Mouse (Mus musculus) heart, embryonic 14.5 days (tissue): ENCODE results near the gene Gtpbp10. TPM values are rescaled to one million over a fixed set of nuclear protein-coding genes. Genes with fewer than 3 reads are reported as not detected.

Source experiments
- ATAC-seq: fragments of 200-750 bp; cut with Nextera tagmentation; 2 replicates; pipeline ENCODE4 v1.8.0; 2017; ENCODE audit warnings: low read depth, moderate TSS enrichment; ENCODE audit not compliant: insufficient number of reproducible peaks, insufficient read depth, low FRiP score
- H3K27ac ChIP-seq, 2 experiments: fragments of 200-500 bp in 1 of 2; fragments of 300-500 bp in 1 of 2; sonication (generic) in 1 of 2; replicated peaks in 1 of 2; 2 replicates each; pipeline ENCODE4 v1.5.1; 2012 to 2014; ENCODE audit warnings: low read depth in 2 of 2, low read length in 2 of 2, control low read depth in 1 of 2, mild to moderate bottlenecking in 1 of 2, mixed read lengths in 1 of 2; ENCODE audit not compliant: control insufficient read depth in 1 of 2, insufficient read depth in 1 of 2
- H3K27me3 ChIP-seq: fragments of 300-500 bp; sonication (generic); 2 replicates; pipeline ENCODE4 v1.6.1; 2014; ENCODE audit warnings: mild to moderate bottlenecking, low read length, control low read depth; ENCODE audit not compliant: control insufficient read depth, insufficient read depth
- H3K36me3 ChIP-seq: fragments of 300-500 bp; sonication (generic); 2 replicates; pipeline ENCODE4 v1.6.1; 2014; ENCODE audit warnings: mild to moderate bottlenecking, control low read depth, low read length, mixed read lengths; ENCODE audit not compliant: control insufficient read depth, insufficient read depth
- H3K4me1 ChIP-seq, 2 experiments: fragments of 200-500 bp in 1 of 2; fragments of 300-500 bp in 1 of 2; sonication (generic) in 1 of 2; 2 replicates each; pipeline ENCODE4 v1.6.1; 2012 to 2014; ENCODE audit warnings: low read length in 2 of 2, control low read depth in 1 of 2, mixed read lengths in 1 of 2; ENCODE audit not compliant: control insufficient read depth in 2 of 2, insufficient read depth in 2 of 2
- H3K4me2 ChIP-seq: fragments of 300-500 bp; sonication (generic); 2 replicates; pipeline ENCODE4 v1.6.1; 2014; ENCODE audit warnings: mild to moderate bottlenecking, low read length
- H3K4me3 ChIP-seq, 2 experiments: fragments of 200-500 bp in 1 of 2; fragments of 300-500 bp in 1 of 2; sonication (generic) in 1 of 2; 2 replicates each; pipeline ENCODE4 v1.5.1; 2012 to 2014; ENCODE audit warnings: low read length in 2 of 2, mild to moderate bottlenecking in 2 of 2, control low read depth in 1 of 2, low read depth in 1 of 2, moderate library complexity in 1 of 2; ENCODE audit not compliant: control insufficient read depth in 1 of 2, insufficient read depth in 1 of 2
- H3K9ac ChIP-seq: fragments of 300-500 bp; sonication (generic); 2 replicates; pipeline ENCODE4 v1.6.1; 2014; ENCODE audit warnings: mild to moderate bottlenecking, low read length
- H3K9me3 ChIP-seq: fragments of 300-500 bp; sonication (generic); 2 replicates; pipeline ENCODE4 v1.6.1; 2016; ENCODE audit warnings: low read length, control low read depth; ENCODE audit not compliant: control insufficient read depth
- WGBS: fragments of 180-500 bp; shearing (Covaris S2); extraction: QIAGEN DNeasy Blood & Tissue Kit; methylation state at CpG from one replicate; pipeline ENCODE4 v1.1.7; 2014; 5-methylcytosine and 5-hydroxymethylcytosine counted together
- polyA plus RNA-seq: library from polyadenylated mRNA; unstranded; fragments of >200 nt; fragmentation: Nextera tagmentation; extraction: Ambion mirVana; gene quantifications from 2 replicates; pipeline ENCODE4 v1.2.1, GENCODE M21; 2014

The Gtpbp10 gene
- polyA plus RNA-seq, 1 experiment from 2014 or later, result 22.1 TPM

- peak overlapping the region; percentile 40; the same call in 1 of the 2 replicates for H3K4me2 ChIP-seq
- peaks cover 5 to 15% of the 10 kb centered on the region in 2 experiments for H3K4me1 ChIP-seq
- no peaks in the 10 kb centered on the region for H3K9me3 ChIP-seq
- WGBS, result 43% methylated on average over 5 of the region's 5 CpGs
- H3K9ac ChIP-seq, result no peak overlapping the region
- peak overlapping the region; percentile 16 to 28; a peak in 2 of 4 replicates for H3K27ac ChIP-seq
- no peaks in the 10 kb centered on the region for H3K27me3 ChIP-seq
- peaks cover 41% of the 10 kb centered on the region for H3K36me3 ChIP-seq
- no peak for ATAC-seq
- H3K4me3 ChIP-seq, result no peak overlapping the region
Measured at GRCm38 (mm10) chr5:5510989-5511388, 48.3 kb downstream of the Gtpbp10 start.

GRCm38 (mm10) chr5:5510304-5510887 lies 48.9 kb downstream of the Gtpbp10 start:
- Histone ChIP-seq H3K27ac (no peak overlapping the region), H3K4me1 (peaks cover 5 to 15% of the 10 kb centered on the region in 2 experiments), H3K9me3 (no peaks in the 10 kb centered on the region), H3K27me3 (no peaks in the 10 kb centered on the region), H3K36me3 (peaks cover 47% of the 10 kb centered on the region), H3K4me2 (peak overlapping the region; percentile 40), H3K4me3 (no peak overlapping the region), H3K9ac (no peak overlapping the region)
- 50% methylated on average over 10 of the region's 10 CpGs for WGBS
- no peak for ATAC-seq

- Histone ChIP-seq H3K4me2 (no peak overlapping the region), H3K36me3 (peaks cover 59% of the 10 kb centered on the region), H3K27ac (no peak overlapping the region), H3K4me1 (peaks cover 2 to 11% of the 10 kb centered on the region in 2 experiments; a peak in 3 of 4 replicates), H3K4me3 (no peak overlapping the region), H3K9ac (no peak overlapping the region), H3K27me3 (no peaks in the 10 kb centered on the region), H3K9me3 (no peaks in the 10 kb centered on the region)
- 81% methylated on average over 10 of the region's 10 CpGs for WGBS
- ATAC-seq, result no peak
Measured at GRCm38 (mm10) chr5:5508231-5508630, 51.1 kb downstream of the Gtpbp10 start.

- peaks cover 59% of the 10 kb centered on the region for H3K36me3 ChIP-seq
- peaks cover 2 to 11% of the 10 kb centered on the region in 2 experiments; a peak in 3 of 4 replicates for H3K4me1 ChIP-seq
- no peak overlapping the region for H3K4me3 ChIP-seq
- H3K4me2 ChIP-seq, result no peak overlapping the region
- H3K9me3 ChIP-seq, result no peaks in the 10 kb centered on the region
- no peak overlapping the region for H3K27ac ChIP-seq
- no peak overlapping the region for H3K9ac ChIP-seq
- ATAC-seq, result no peak
- H3K27me3 ChIP-seq, result no peaks in the 10 kb centered on the region
- 60% methylated on average over 20 of the region's 20 CpGs for WGBS
Measured at GRCm38 (mm10) chr5:5507701-5508225, 51.6 kb downstream of the Gtpbp10 start.

GRCm38 (mm10) chr5:5504456-5504855 lies 54.9 kb downstream of the Gtpbp10 start:
- no peak for ATAC-seq
- H3K27ac ChIP-seq, result no peak overlapping the region
- H3K9ac ChIP-seq, result no peak overlapping the region
- no peaks in the 10 kb centered on the region for H3K27me3 ChIP-seq
- H3K4me1 ChIP-seq, result no peaks in the 10 kb centered on the region
- no peak overlapping the region for H3K4me2 ChIP-seq
- no peak overlapping the region for H3K4me3 ChIP-seq
- H3K9me3 ChIP-seq, result no peaks in the 10 kb centered on the region
- H3K36me3 ChIP-seq, result peaks cover 44% of the 10 kb centered on the region
- WGBS, result 88% methylated on average over 13 of the region's 13 CpGs

GRCm38 (mm10) chr5:5503381-5503780 lies 56.0 kb downstream of the Gtpbp10 start:
- Histone ChIP-seq H3K9ac (no peak overlapping the region), H3K9me3 (no peaks in the 10 kb centered on the region), H3K4me3 (no peak overlapping the region), H3K27ac (no peak overlapping the region), H3K27me3 (no peaks in the 10 kb centered on the region), H3K4me2 (no peak overlapping the region), H3K4me1 (no peaks in the 10 kb centered on the region), H3K36me3 (peaks cover 40% of the 10 kb centered on the region)
- ATAC-seq, result no peak
- WGBS, result 82% methylated on average over 4 of the region's 4 CpGs

- Histone ChIP-seq H3K36me3 (peaks cover 24% of the 10 kb centered on the region), H3K27me3 (no peaks in the 10 kb centered on the region), H3K4me3 (no peak overlapping the region), H3K4me1 (no peaks in the 10 kb centered on the region), H3K9ac (no peak overlapping the region), H3K4me2 (no peak overlapping the region), H3K9me3 (no peaks in the 10 kb centered on the region), H3K27ac (no peak overlapping the region)
- no peak for ATAC-seq
- 82% methylated on average over 2 of the region's 2 CpGs for WGBS
Measured at GRCm38 (mm10) chr5:5501583-5501982, 57.8 kb downstream of the Gtpbp10 start.

- Histone ChIP-seq H3K27ac (no peak overlapping the region), H3K4me3 (no peak overlapping the region), H3K27me3 (no peaks in the 10 kb centered on the region), H3K9ac (peak overlapping the region; percentile 21; the same call in 1 of the 2 replicates), H3K36me3 (no peaks in the 10 kb centered on the region), H3K4me2 (no peak overlapping the region), H3K9me3 (no peaks in the 10 kb centered on the region), H3K4me1 (peaks cover 0 to 2% of the 10 kb centered on the region in 2 experiments; a peak in 1 of 4 replicates)
- ATAC-seq, result no peak
- 52% methylated on average over 3 of the region's 3 CpGs for WGBS
Measured at GRCm38 (mm10) chr5:5496393-5496792, 62.9 kb downstream of the Gtpbp10 start.
